Mouse (Mus musculus) olfactory bulb, adult 2 months (tissue): ENCODE results near the gene Cdt1.

Experiments used
- CTCF ChIP-seq: fragments of 200-500 bp; IDR thresholded peaks from 2 replicates; pipeline ENCODE4 v1.5.1; 2012; ENCODE audit warnings: low read depth, mild to moderate bottlenecking, low read length, moderate library complexity; ENCODE audit not compliant: insufficient read depth
- POLR2A ChIP-seq: fragments of 200-500 bp; IDR thresholded peaks from 2 replicates; pipeline ENCODE4 v1.6.1; 2012; ENCODE audit warnings: mild to moderate bottlenecking, low read depth, low read length, moderate library complexity; ENCODE audit not compliant: insufficient read depth

GRCm38 (mm10) chr8:122571153-122571552 is 3.3 kb downstream of the Cdt1 start:
- TF ChIP-seq CTCF (no peak), POLR2A (no peak)
